Mouse (Mus musculus) ES-E14 (cell line): ENCODE measurements around the gene Naa11.

ENCODE experiments used
- HCFC1 ChIP-seq: IDR thresholded peaks from 2 replicates; pipeline ENCODE4 v1.6.1; 2012; ENCODE audit warnings: low read length, inconsistent platforms, borderline replicate concordance; ENCODE audit not compliant: insufficient read depth
- MAFK ChIP-seq: IDR thresholded peaks from 2 replicates; pipeline ENCODE4 v1.6.1; 2014; ENCODE audit warnings: mild to moderate bottlenecking, low read depth, low read length, inconsistent platforms; ENCODE audit not compliant: insufficient read depth
- ZC3H11A ChIP-seq: IDR thresholded peaks from 2 replicates; pipeline ENCODE4 v1.6.1; 2012; ENCODE audit warnings: low read depth, mild to moderate bottlenecking, inconsistent platforms, low read length, borderline replicate concordance
- ZNF384 ChIP-seq: IDR thresholded peaks from 2 replicates; pipeline ENCODE4 v1.6.1; 2012; ENCODE audit warnings: low read depth, low read length, inconsistent platforms

DNA sequence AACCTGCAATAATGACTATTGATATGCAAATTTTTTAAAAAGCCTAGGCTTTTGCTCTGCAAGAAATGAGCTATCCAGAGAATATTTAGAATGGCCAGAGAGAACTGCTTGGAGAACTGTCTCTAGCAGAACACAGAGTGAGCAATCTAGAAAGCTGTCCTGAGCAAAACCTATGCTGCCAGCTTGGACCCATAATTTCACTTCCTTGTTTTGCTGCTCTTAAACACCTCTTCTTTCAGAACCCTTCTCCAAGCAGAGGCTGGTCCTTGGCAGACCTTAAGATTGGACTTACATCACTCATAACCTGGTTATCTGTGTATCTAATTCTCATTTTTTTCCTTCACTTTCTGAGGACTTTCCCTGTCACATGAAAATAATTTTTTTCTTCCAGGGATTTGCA, 8.9 kb upstream of the Naa11 start:
- TF ChIP-seq ZC3H11A (no peak), MAFK (no peak), ZNF384 (no peak), HCFC1 (no peak)
